Mouse (Mus musculus): ENCODE data around the gene Il1f5. TPM values are rescaled to one million over a fixed set of nuclear protein-coding genes. Genes with fewer than 3 reads are reported as not detected.

The Il1f5 gene
- total and polyA plus RNA-seq, 3 experiments: not detected

Other genes starting within 250 kb of the Il1f5 start
- 0.42 and 0.64 TPM in 2 replicates for gene Hnmt, start 227.6 kb upstream of the Il1f5 start, total RNA-seq (2012; rRNA removed)
- gene Hnmt, start 227.6 kb upstream of the Il1f5 start, total RNA-seq (2014; rRNA removed): 0.13 TPM in 1 of 2 replicates, not detected in the other
- gene Hnmt, start 227.6 kb upstream of the Il1f5 start, polyA plus RNA-seq (2012; ENCODE audit: insufficient read length, low read depth): not detected in 2 replicates
- gene Tbpl2, start 180.4 kb upstream of the Il1f5 start, total RNA-seq (2012; rRNA removed): not detected in 2 replicates
- not detected in 2 replicates for gene Tbpl2, start 180.4 kb upstream of the Il1f5 start, total RNA-seq (2014; rRNA removed)
- gene Tbpl2, start 180.4 kb upstream of the Il1f5 start, polyA plus RNA-seq (2012; ENCODE audit: insufficient read length, low read depth): not detected in 2 replicates
- gene Il1f8, start 123.8 kb upstream of the Il1f5 start, total RNA-seq (2012; rRNA removed): not detected in 2 replicates
- 0.26 TPM in 1 of 2 replicates, not detected in the other for gene Il1f8, start 123.8 kb upstream of the Il1f5 start, total RNA-seq (2014; rRNA removed)
- not detected in 2 replicates for gene Il1f8, start 123.8 kb upstream of the Il1f5 start, polyA plus RNA-seq (2012; ENCODE audit: insufficient read length, low read depth)
- not detected in 2 replicates for gene Il1f9, start 90.5 kb upstream of the Il1f5 start, total RNA-seq (2012; rRNA removed)
- not detected in 2 replicates for gene Il1f9, start 90.5 kb upstream of the Il1f5 start, total RNA-seq (2014; rRNA removed)
- gene Il1f9, start 90.5 kb upstream of the Il1f5 start, polyA plus RNA-seq (2012; ENCODE audit: insufficient read length, low read depth): not detected in 2 replicates
- 0.17 and 0.25 TPM in 2 replicates for gene Il1f6, start 61.5 kb upstream of the Il1f5 start, total RNA-seq (2012; rRNA removed)
- 0.52 TPM in 1 of 2 replicates, not detected in the other for gene Il1f6, start 61.5 kb upstream of the Il1f5 start, total RNA-seq (2014; rRNA removed)
- gene Il1f6, start 61.5 kb upstream of the Il1f5 start, polyA plus RNA-seq (2012; ENCODE audit: insufficient read length, low read depth): not detected in 2 replicates
- not detected in 2 replicates for gene Il1f10, start 14.2 kb downstream of the Il1f5 start, total RNA-seq (2012; rRNA removed)
- gene Il1f10, start 14.2 kb downstream of the Il1f5 start, total RNA-seq (2014; rRNA removed): not detected in 2 replicates
- gene Il1f10, start 14.2 kb downstream of the Il1f5 start, polyA plus RNA-seq (2012; ENCODE audit: insufficient read length, low read depth): not detected in 2 replicates
- 0.21 and 0.98 TPM in 2 replicates for gene Il1rn, start 59.9 kb downstream of the Il1f5 start, total RNA-seq (2012; rRNA removed)
- 0.54 and 0.71 TPM in 2 replicates for gene Il1rn, start 59.9 kb downstream of the Il1f5 start, total RNA-seq (2014; rRNA removed)
- gene Il1rn, start 59.9 kb downstream of the Il1f5 start, polyA plus RNA-seq (2012; ENCODE audit: insufficient read length, low read depth): 0.37 and 0.44 TPM in 2 replicates
- gene Psd4, start 90.6 kb downstream of the Il1f5 start, total RNA-seq (2012; rRNA removed): 55.0 and 60.4 TPM in 2 replicates
- gene Psd4, start 90.6 kb downstream of the Il1f5 start, total RNA-seq (2014; rRNA removed): 53.0 and 54.8 TPM in 2 replicates
- 62.6 and 66.8 TPM in 2 replicates for gene Psd4, start 90.6 kb downstream of the Il1f5 start, polyA plus RNA-seq (2012; ENCODE audit: insufficient read length, low read depth)
- gene Pax8, start 198.6 kb downstream of the Il1f5 start, total RNA-seq (2012; rRNA removed): 0.17 and 0.21 TPM in 2 replicates
- not detected in 2 replicates for gene Pax8, start 198.6 kb downstream of the Il1f5 start, total RNA-seq (2014; rRNA removed)
- gene Pax8, start 198.6 kb downstream of the Il1f5 start, polyA plus RNA-seq (2012; ENCODE audit: insufficient read length, low read depth): 0.29 and 0.60 TPM in 2 replicates